Mouse (Mus musculus): ENCODE data around the gene Ncoa4. TPM values are rescaled to one million over a fixed set of nuclear protein-coding genes. Genes with fewer than 3 reads are reported as not detected.
"Not testable (repeated sequence)": the region's sequence is repeated elsewhere in the genome, so short reads cannot be mapped to it uniquely, and the experiment has no call there.

Gene Ncoa4
- polyA plus RNA-seq (2015; fragmentation: Nextera tagmentation; extraction: Ambion mirVana), result 95.6 and 103 TPM in 2 replicates

DNA sequence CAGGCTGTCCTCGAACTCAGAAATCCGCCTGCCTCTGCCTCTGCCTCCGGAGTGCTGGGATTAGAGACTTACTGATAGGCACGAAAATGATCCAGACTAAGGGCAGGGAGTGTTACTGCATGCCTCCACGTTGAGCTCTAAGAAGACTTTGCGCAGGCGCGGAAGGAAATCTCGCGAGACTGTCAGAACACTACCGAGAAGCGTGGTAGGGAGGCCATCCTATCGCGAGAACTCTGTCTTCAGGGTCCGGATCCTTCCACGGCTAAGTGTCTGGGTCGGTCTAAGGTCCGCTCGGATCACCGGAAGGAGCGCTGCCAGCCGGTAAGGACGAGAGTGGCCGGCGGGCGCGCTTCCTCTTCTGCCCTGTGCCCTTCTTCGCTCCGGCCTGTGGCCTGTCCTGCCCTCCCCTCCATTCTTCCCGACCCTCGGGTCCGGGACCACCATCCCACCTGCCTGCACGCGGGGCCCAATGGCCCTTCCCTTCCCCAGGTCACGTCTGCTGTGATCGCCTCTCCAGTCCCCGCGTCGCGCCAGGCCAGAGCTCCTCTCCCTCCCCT lies at the start of gene Ncoa4:
Gene Ncoa4, plus strand, starts transcription at position 176 of the 557 bp plus-strand sequence.
- H3K9ac ChIP-seq, result peak within 1 kb of the TSS; percentile 87
- no peaks in the 10 kb centered on the region for H3K36me3 ChIP-seq
- H3K9me3 ChIP-seq, result no peaks in the 10 kb centered on the region
- H3K27ac ChIP-seq (replicated peaks), result peak within 1 kb of the TSS; percentile 85
- ATAC-seq (ENCODE audit: low FRiP score, low read depth), result peak; percentile 97
- H3K4me1 ChIP-seq (replicated peaks), result peaks cover 24% of the 10 kb centered on the region
- H3K4me2 ChIP-seq, result peak within 1 kb of the TSS; percentile 79
- no peaks in the 10 kb centered on the region for H3K27me3 ChIP-seq
- peak within 1 kb of the TSS; percentile 78 for H3K4me3 ChIP-seq
- WGBS, result under 1% methylated on average over 40 of the region's 40 CpGs

DNA sequence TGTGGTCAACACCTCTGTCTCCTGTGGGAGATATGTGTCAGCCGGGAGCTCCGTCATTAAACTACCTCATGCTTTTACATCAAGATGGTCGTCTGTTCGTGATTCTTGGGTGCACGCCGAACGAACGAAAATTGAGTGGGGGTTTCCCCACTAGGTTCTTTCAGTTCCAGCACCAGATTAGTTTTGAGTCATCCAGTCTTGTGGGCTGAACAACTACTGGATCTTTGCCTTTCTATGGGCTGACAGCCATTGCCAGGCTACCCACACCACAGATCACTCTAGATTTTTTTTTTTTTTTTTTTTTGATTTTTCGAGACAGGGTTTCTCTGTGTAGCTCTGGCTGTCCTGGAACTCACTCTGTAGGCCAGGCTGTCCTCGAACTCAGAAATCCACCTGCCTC lies 47.5 kb upstream of the Ncoa4 start:
- not testable (repeated sequence) for H3K4me1 ChIP-seq (replicated peaks); H3K9ac ChIP-seq; H3K27me3 ChIP-seq; H3K4me2 ChIP-seq; ATAC-seq (ENCODE audit: low FRiP score, low read depth); H3K9me3 ChIP-seq; H3K4me3 ChIP-seq; H3K27ac ChIP-seq (replicated peaks); H3K36me3 ChIP-seq
- WGBS, result 95% methylated on average over 10 of the region's 10 CpGs

DNA sequence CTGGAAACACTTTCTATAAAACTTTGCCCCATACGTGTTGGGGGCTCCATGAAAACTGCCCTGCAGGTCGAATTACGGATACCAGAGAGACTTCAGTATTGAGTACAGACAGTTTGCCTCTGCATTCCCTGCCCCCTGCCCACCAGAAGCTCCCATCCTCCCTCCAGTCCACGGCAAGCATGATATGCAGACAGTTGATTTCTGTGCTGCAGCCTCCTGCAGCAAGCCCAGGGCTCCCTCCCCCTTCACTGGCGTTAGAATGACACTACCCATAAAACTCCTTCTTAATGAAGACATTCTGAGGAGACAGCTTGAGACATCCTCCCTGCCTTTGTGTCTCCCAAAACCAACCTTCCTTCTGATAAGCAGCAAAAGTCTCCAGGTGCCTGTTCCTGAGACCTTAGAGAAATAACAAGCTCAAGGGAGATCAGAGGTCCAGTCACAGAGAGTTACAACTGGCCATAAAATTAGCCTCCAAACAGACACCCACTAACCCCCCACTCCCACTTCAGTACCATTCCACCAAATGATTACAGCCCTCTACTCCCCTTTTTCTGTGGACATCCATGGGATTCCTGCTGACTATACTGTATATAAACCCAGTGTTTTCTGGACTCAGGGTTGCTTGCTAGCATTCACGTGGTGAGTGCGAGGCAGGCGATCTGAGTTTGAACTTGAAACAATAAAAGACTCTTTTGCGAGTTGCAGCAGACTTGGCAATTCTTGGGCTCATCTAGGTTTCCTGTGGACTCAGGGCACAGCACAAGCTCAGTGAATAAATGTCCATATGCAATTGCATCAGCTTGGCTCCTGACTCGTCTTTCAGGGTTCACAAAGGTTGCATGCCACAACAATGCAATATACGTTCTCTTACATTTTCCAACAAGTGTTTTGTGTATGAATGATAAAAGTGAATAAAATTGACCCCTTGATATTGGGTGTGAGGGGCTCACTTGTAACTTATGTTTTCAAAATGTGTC lies 38.4 kb upstream of the Ncoa4 start:
- Histone ChIP-seq H3K9me3 (no peaks in the 10 kb centered on the region), H3K9ac (no peak overlapping the region), H3K4me3 (no peak overlapping the region), H3K27ac (replicated peaks) (no peak overlapping the region), H3K36me3 (no peaks in the 10 kb centered on the region), H3K27me3 (no peaks in the 10 kb centered on the region), H3K4me2 (no peak overlapping the region), H3K4me1 (replicated peaks) (no peaks in the 10 kb centered on the region)
- WGBS, result 74% methylated on average over 11 of the region's 11 CpGs
- ATAC-seq (ENCODE audit: low FRiP score, low read depth), result no peak

DNA sequence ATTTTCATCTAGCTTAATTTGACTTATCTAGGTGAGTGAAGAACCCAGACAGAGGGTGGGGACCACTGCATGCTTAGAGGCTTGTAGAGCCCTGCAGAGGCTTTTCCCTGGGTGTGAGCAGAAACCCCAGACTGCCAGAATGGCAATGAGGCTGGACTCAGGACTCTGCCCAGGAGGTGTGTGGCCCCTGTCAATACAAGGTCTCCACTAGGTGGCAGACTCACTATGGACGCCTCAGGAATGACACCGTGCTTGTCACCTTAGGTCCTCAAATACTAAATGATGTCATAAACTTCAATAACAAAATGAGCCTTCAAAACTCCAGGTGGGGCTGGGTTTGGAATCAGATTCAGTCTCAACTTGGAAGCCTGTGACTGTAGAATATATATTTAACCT lies 37.7 kb upstream of the Ncoa4 start:
- Histone ChIP-seq H3K4me2 (no peak overlapping the region), H3K4me3 (no peak overlapping the region), H3K9ac (no peak overlapping the region), H3K9me3 (no peaks in the 10 kb centered on the region), H3K27ac (replicated peaks) (no peak overlapping the region), H3K36me3 (no peaks in the 10 kb centered on the region), H3K4me1 (replicated peaks) (no peaks in the 10 kb centered on the region), H3K27me3 (no peaks in the 10 kb centered on the region)
- 58% methylated on average over 2 of the region's 2 CpGs for WGBS
- ATAC-seq (ENCODE audit: low FRiP score, low read depth), result no peak

DNA sequence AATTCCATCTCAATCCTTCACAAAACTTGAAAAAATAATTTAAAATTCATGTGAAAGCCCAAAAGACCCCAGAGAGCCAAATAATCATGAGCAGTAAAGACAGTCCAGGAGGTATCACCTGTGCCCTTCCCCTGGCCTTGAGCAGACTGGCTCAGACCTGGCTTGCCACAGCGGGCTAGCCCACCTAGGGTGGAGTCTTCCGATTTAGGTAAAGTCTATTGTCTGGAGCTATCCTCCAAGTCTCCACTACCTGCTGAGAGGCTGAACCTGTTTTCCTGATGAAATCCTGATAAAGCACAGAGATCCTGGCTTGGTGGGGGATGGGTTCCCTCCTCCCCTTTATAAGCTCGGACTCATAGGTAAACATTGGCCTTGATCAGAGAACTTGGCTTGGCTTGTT lies 35.4 kb upstream of the Ncoa4 start:
- Histone ChIP-seq H3K9me3 (no peaks in the 10 kb centered on the region), H3K4me2 (no peak overlapping the region), H3K9ac (no peak overlapping the region), H3K36me3 (no peaks in the 10 kb centered on the region), H3K4me1 (replicated peaks) (no peaks in the 10 kb centered on the region), H3K27me3 (no peaks in the 10 kb centered on the region), H3K4me3 (no peak overlapping the region), H3K27ac (replicated peaks) (no peak overlapping the region)
- no peak for ATAC-seq (ENCODE audit: low FRiP score, low read depth)
- 67% methylated on average over 3 of the region's 3 CpGs for WGBS

DNA sequence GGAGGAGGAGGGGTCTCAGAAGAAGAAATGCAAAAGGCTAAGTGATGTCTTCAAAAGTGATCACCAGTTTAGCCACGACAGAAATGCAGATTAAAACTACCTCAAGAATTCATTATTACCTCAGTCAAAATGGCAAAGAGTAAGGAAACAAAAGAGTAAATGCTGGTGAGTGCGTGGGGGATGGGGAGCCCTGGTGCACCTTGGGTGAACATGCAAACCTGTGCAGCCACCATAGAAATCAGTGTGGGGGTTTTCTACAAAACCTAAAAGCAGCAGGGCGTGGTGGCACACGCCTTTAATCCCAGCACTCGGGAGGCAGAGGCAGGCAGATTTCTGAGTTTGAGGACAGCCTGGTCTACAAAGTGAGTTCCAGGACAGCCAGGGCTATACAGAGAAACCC lies 34.4 kb upstream of the Ncoa4 start:
- not testable (repeated sequence) for H3K27me3 ChIP-seq
- 86% methylated on average over 5 of the region's 5 CpGs for WGBS

DNA sequence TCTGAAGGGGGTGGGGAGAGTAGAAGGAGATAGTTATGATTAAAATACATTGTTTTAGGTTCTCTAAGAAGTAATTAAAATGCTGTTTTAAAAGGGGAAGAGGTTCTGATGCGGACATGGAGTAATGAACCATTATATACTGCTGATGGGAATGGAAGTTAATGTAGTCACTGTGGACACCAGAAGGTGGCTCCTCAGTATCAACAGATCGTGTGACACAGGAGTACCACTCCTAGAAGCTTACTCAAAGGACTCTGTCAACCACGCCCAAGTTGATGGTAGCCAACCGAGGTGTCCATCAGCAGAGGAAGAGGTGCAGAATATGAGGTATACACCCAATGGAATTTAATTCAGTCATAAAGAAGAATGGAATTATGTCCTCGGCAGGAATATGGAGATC lies 31.3 kb upstream of the Ncoa4 start:
- H3K4me1 ChIP-seq (replicated peaks), result no peaks in the 10 kb centered on the region
- H3K27ac ChIP-seq (replicated peaks), result no peak overlapping the region
- 86% methylated on average over 5 of the region's 5 CpGs for WGBS
- H3K4me3 ChIP-seq, result no peak overlapping the region
- no peak for ATAC-seq (ENCODE audit: low FRiP score, low read depth)
- no peaks in the 10 kb centered on the region for H3K27me3 ChIP-seq
- no peaks in the 10 kb centered on the region for H3K36me3 ChIP-seq
- no peak overlapping the region for H3K4me2 ChIP-seq
- no peaks in the 10 kb centered on the region for H3K9me3 ChIP-seq
- no peak overlapping the region for H3K9ac ChIP-seq

More for the DNA sequence above, 34.4 kb upstream of the Ncoa4 start:
- H3K4me3 ChIP-seq; H3K9ac ChIP-seq; H3K36me3 ChIP-seq; ATAC-seq (ENCODE audit: low FRiP score, low read depth); H3K4me1 ChIP-seq (replicated peaks); H3K4me2 ChIP-seq; H3K9me3 ChIP-seq; H3K27ac ChIP-seq (replicated peaks): not testable (repeated sequence)

DNA sequence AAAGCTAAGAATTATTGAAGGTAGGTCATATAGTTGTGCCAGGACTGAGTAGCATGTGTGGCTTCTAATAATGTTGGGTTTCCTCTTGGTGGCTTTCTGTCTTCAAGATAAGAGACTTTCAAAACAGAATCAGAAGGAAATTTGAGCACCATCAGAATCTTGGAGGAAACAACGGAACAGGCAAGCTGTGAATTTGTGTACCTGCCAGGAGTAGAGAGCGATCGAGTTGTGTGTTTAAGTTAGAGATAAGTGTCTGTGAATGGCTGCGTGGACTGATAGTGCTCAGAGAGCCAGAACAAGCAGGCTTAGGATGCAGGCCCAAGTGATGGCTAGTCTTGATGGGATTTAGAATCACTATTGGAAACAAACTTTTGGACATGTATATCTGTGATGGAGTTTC lies 27.8 kb upstream of the Ncoa4 start:
- Histone ChIP-seq H3K36me3 (no peaks in the 10 kb centered on the region), H3K4me3 (no peak overlapping the region), H3K9me3 (no peaks in the 10 kb centered on the region), H3K27me3 (no peaks in the 10 kb centered on the region), H3K4me2 (no peak overlapping the region), H3K9ac (no peak overlapping the region), H3K27ac (replicated peaks) (no peak overlapping the region), H3K4me1 (replicated peaks) (no peaks in the 10 kb centered on the region)
- no peak for ATAC-seq (ENCODE audit: low FRiP score, low read depth)
- 92% methylated on average over 4 of the region's 4 CpGs for WGBS

DNA sequence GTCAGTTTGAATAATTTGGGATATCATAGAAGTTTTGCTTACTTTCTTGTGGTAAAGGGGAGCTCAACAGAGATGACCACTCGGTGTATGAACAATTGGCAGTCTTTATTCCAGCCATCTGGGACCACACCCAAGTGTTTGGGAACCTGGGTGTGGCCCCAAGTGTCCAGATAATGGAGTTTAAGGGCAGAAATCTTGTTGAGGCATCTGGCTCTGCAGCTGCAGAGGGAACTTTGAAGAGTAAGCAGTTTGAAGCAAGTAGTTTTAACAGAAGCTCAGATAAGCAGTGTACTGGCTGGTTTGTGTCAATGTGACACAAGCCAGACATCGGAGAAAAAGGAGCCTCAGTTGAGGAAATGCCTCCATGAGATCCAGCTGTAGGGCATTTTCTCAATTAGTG lies 25.4 kb upstream of the Ncoa4 start:
- Histone ChIP-seq H3K9ac (no peak overlapping the region), H3K27me3 (no peaks in the 10 kb centered on the region), H3K4me3 (no peak overlapping the region), H3K4me1 (replicated peaks) (no peaks in the 10 kb centered on the region), H3K27ac (replicated peaks) (no peak overlapping the region), H3K4me2 (no peak overlapping the region), H3K36me3 (no peaks in the 10 kb centered on the region), H3K9me3 (no peaks in the 10 kb centered on the region)
- no peak for ATAC-seq (ENCODE audit: low FRiP score, low read depth)
- 81% methylated on average over 2 of the region's 2 CpGs for WGBS

DNA sequence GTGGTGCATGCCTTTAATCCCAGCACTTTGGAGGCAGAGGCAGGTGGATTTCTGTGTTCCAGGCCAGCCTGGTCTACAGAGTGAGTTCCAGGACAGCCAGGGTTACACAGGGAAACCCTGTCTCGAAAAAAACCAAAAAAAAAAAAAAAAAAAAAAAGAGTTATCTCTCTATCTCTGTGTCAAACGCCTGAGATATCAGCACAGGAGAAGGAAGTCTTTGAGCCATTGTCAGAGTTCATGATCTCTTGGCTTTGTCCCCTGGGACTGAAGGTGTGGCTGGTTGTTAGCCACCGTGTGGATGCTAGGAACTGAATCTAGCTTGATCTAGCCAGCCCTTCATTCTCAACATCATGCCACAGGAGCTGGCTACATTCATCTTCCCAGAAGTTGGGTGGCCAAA lies 23.2 kb upstream of the Ncoa4 start:
- not testable (repeated sequence) for H3K27me3 ChIP-seq; H3K4me2 ChIP-seq; H3K36me3 ChIP-seq; H3K4me1 ChIP-seq (replicated peaks); H3K9ac ChIP-seq; ATAC-seq (ENCODE audit: low FRiP score, low read depth); H3K27ac ChIP-seq (replicated peaks); H3K9me3 ChIP-seq; H3K4me3 ChIP-seq
- WGBS, result 76% methylated on average over 3 of the region's 3 CpGs

DNA sequence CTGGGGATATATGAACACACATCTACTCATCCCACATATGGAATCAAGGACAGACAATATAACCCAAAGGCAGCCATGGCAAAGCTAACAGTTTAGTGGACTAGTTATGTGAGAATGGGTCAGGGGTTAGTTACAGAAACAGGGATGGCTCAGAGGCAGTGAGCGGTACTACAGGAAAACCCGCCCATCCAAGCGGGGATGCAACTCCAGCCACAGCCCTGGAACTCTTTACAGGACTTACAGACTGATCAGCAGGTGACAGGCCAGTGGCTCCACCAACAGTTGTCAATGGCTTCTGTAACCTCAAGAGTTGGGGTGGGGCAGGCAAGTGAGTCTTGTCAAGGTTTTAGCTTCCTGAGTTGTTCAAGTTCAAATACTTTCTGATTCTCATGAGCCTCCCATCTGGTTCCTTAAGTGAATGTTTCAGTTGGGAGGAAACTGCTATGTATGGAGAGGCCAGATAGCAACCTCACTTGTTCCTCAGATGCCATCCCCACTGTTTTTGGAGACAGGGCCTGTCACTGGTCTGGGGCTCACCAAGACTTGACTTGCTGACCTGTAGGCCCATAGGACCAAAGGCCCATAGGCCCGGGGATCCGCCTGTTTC lies 19.2 kb upstream of the Ncoa4 start:
- 75% methylated on average over 5 of the region's 5 CpGs for WGBS
- H3K36me3 ChIP-seq, result no peaks in the 10 kb centered on the region
- ATAC-seq (ENCODE audit: low FRiP score, low read depth), result no peak
- no peak overlapping the region for H3K4me3 ChIP-seq
- no peak overlapping the region for H3K27ac ChIP-seq (replicated peaks)
- H3K27me3 ChIP-seq, result no peaks in the 10 kb centered on the region
- no peaks in the 10 kb centered on the region for H3K4me1 ChIP-seq (replicated peaks)
- H3K9me3 ChIP-seq, result no peaks in the 10 kb centered on the region
- no peak overlapping the region for H3K4me2 ChIP-seq
- no peak overlapping the region for H3K9ac ChIP-seq

DNA sequence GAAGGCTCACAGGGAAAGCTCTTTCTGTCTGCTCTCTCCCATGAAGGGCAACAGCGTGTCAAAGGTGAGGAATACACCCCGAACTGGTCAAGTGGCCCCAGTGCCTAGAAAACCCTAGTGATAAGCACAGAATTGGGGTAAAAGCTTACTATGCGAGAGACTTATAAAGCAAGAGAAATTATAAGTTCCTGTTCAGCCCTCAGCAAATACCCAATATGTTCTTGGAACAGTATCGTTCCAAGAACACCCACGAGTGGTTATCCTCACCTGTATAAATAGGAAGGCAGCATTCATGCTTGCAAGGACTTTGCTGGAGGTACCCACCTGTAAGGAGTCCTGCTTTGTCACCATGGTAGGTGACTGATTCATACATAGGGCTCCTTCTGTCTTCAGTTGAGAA lies 17.9 kb upstream of the Ncoa4 start, which contains the start of gene Msmb:
Gene Msmb, plus strand, starts transcription at position 301 of the 400 bp plus-strand sequence.
- no peaks in the 10 kb centered on the region for H3K27me3 ChIP-seq
- 87% methylated on average over 5 of the region's 5 CpGs for WGBS
- ATAC-seq (ENCODE audit: low FRiP score, low read depth), result no peak

More for the DNA sequence above, 17.9 kb upstream of the Ncoa4 start, which contains the start of gene Msmb:
- Histone ChIP-seq H3K4me2 (no peak within 1 kb of the TSS), H3K4me3 (no peak within 1 kb of the TSS), H3K4me1 (replicated peaks) (no peaks in the 10 kb centered on the region), H3K27ac (replicated peaks) (no peak within 1 kb of the TSS), H3K9me3 (no peaks in the 10 kb centered on the region), H3K36me3 (no peaks in the 10 kb centered on the region), H3K9ac (no peak within 1 kb of the TSS)
